Mouse (Mus musculus): ENCODE data around the gene Pts.

Gene Pts

DNA sequence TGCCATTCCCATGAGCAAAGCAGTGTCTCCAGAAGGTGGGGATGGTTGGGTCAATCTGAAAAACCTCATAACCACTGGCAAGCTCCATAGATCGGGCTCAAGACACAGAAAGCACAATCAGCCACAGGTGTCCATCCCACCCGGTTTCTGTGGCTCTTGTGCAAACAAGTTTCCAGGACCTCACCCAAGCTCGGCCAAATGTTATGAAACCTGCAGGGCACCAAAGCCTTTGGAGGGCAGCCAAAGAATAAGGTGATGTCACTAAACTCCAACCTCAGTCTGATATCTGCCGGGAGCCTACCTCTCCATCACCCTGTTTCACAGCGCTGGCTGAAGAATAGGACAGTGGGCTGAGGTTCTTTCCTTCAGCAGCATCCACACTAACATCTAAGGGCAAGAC lies 7.4 kb upstream of the Pts start:
- in situ Hi-C loops (cut with MboI; ENCODE audit: unreplicated experiment in 2 of 2), result loop anchor here in 1 of 2 experiments (25.0 kb wide), 1 partner anchor 1049 kb away; the partner anchor contains the start of gene Ttc12

DNA sequence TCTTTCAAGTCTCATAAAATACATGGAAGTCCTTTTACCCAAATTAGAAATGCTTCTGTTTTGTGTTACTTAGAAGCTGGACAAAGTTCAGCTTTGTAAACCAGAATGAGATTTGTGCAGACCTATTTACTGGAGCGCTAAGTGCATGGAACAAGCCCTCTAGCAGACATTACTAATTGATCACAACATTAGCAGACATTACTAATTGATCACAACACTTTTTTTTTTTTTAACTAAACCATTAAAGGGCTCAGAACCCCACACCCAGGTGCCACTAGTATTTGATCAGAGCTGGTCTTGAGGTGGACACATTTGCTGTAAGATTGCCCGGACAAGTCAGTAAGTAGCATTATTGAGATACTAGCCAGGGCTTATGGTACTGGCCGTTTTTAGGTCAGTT lies 5.3 kb upstream of the Pts start:
- in situ Hi-C loops (cut with MboI; ENCODE audit: unreplicated experiment in 2 of 2), result loop anchor here in 1 of 2 experiments (25.0 kb wide), 1 partner anchor 1046 kb away; the partner anchor contains the start of gene Ttc12

DNA sequence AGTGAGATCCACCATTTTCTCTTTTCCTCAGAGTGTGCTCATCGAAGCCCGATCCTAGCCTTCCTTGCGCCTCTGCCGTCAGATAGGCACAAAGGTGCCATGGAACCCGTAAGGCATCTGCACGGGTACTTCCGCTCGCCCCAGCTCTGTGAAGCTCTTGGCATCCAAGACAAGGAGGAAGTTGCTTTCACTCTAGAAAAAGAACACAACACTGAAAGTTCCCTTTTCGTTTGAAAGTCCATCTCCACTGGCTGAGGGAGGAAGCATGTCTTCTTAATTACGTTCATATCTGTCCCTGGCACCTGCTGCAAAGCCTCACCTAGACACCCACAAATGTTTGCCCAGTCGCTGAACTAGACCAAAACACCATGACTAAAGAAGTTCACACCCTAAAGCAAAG lies 4.8 kb upstream of the Pts start:
- in situ Hi-C loops (cut with MboI; ENCODE audit: unreplicated experiment in 2 of 2), result loop anchor here in 1 of 2 experiments (25.0 kb wide), 1 partner anchor 1046 kb away; the partner anchor contains the start of gene Ttc12

DNA sequence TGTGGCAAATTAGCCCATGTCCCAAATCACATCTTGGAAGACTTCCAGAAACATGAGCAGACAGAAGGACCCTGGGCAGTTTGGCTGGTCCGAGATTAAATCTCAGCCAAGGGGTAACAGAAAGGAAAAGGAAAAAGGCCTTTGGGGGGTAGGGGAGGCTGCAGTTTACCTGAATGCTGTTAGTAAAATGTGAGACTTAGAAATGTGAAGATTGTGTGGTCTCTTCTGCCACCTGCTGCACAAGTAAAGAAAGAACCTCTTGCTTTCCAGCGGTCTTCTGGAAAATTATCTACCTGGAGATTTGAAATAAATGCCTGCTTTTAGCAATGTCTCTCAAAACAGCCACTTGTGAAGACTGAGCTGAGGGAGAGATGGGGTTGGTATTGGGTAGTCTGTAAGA lies 2.4 kb upstream of the Pts start:
- in situ Hi-C loops (cut with MboI; ENCODE audit: unreplicated experiment in 2 of 2), result loop anchor here in 1 of 2 experiments (25.0 kb wide), 1 partner anchor 1044 kb away; the partner anchor contains the start of gene Ttc12

DNA sequence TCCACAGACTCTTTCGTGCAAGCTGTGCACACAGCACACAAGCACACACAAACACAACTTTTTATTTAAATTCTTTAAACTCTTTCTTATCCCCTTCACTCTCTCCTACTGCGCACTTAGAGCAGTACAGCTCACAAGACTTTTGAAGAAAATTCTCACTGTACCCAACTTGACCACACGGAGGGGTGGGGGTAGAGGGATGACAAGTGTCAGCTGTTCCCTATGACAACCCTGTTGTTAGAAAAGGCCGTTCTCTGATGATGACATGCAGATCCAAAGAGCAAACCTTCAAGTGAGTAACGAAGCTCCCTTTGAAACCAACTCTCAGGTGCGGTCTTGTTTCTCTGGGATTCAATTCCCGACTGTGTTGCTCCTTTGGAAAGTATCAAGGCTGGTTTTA lies 664 bp downstream of the Pts start:
- in situ Hi-C loops (cut with MboI; ENCODE audit: unreplicated experiment in 2 of 2), result loop anchor here (5.0 to 25.0 kb wide), 3 partner anchors 69 to 1041 kb away; partner anchors contain the start of genes Fdxacb1 (in 1 of the 2) and Ttc12 (in 1 of the 2)

DNA sequence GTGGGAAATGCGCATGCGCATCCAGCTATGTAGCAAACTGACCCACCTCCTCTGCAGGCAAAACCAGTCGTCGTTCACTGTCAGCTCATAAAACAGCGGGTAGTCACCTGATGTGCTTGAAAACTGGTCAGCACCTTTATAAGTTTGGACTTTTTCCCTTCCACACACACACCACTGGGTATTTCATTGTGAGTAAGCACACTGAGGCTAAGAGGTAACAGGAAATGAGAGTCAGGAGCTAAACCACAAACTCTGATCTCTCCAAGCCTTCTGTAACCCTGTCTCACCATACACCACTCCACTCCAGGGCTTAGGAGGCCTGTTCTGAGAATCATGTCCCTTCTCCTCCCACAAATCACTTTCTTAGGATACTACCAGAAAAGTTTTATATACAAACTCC lies 2.9 kb downstream of the Pts start:
- in situ Hi-C loops (cut with MboI; ENCODE audit: unreplicated experiment in 2 of 2), result loop anchor here (5.0 to 25.0 kb wide), 3 partner anchors 72 to 1038 kb away; partner anchors contain the start of genes Fdxacb1 (in 1 of the 2) and Ttc12 (in 1 of the 2)

DNA sequence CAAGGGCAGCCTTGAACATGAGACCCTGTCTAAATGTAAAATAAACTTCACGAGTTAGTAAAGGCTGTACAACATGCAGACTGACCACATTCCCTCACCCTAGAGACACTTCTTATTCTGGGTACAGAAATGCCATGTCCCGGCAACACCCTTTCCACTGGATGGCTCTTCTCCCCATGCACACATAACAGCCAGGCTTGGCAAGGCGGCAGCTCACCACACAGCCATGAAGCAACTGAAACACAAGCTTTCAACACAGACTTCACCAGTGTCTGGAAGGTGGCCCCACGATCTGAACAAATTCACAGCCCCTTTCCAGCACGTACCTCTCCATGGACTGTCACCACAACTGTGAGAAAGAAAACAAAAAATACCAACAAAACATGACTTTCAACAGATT lies 3.6 kb downstream of the Pts start:
- in situ Hi-C loops (cut with MboI; ENCODE audit: unreplicated experiment in 2 of 2), result loop anchor here (5.0 to 25.0 kb wide), 8 partner anchors 67 to 1038 kb away; partner anchors contain the start of genes Fdxacb1 (in 1 of the 2) and Ttc12 (in 1 of the 2)

DNA sequence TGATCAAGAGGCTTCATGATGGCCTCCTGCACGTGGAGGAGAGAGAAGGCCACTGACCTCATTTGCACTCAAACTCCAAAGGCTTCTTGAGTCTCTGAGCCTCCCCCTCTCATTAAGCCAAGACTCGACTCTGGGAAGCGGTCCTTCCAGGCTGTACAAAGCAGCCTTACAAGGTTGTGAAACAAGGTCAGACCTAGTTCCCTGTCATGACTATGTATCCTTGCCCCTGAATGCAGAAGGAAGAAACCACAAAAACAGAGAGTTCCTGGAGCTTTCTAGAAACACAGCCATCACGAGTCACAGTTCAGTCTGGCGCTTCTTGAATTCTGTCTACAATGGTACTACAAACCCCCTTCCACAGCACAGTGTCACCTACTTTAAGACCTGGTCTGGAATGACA lies 6.0 kb downstream of the Pts start:
- in situ Hi-C loops (cut with MboI; ENCODE audit: unreplicated experiment in 2 of 2), result loop anchor here (5.0 to 10.0 kb wide), 6 partner anchors 65 to 490 kb away; partner anchors contain the start of gene Fdxacb1 (in 1 of the 2)

DNA sequence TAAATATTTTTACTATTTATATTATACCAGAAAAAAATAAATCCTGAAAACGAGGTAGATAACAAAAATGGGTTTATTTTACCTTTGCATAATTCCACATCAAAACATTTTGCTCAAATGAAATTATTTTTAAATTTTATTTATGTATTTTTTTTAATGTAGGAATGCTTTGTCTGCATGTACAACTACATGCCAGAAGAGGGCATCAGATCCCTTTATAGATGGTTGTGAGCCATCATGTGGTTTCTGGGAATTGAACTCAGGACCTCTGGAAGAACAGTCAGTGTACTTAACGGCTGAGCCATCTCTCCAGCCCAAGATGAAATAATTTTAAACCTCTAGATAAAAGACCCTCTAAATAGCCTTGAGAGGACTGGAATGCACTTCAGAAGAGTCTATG lies 7.0 kb downstream of the Pts start:
- in situ Hi-C loops (cut with MboI; ENCODE audit: unreplicated experiment in 2 of 2), result loop anchor here (5.0 to 10.0 kb wide), 6 partner anchors 64 to 491 kb away; partner anchors contain the start of gene Fdxacb1 (in 1 of the 2)

DNA sequence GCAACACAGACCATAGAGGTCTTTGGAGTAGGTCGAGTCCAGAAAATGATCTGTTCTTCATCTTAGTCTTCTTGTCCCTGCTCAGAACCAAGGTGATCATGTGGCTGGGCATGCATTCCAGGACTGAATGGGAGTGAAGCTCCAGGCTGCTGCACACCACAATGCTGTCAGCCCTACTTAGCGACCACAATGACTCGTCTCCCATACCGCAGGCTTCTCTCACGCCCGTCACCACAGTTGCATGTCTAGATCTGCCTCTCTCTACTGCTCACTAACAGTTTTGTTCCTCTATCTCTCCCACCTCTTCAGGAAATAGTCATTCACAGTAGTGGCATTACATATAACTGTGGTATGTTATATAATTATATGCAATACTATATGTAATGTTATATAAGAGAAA lies 7.8 kb downstream of the Pts start:
- in situ Hi-C loops (cut with MboI; ENCODE audit: unreplicated experiment in 2 of 2), result loop anchor here (5.0 to 10.0 kb wide), 6 partner anchors 63 to 492 kb away; partner anchors contain the start of gene Fdxacb1 (in 1 of the 2)

DNA sequence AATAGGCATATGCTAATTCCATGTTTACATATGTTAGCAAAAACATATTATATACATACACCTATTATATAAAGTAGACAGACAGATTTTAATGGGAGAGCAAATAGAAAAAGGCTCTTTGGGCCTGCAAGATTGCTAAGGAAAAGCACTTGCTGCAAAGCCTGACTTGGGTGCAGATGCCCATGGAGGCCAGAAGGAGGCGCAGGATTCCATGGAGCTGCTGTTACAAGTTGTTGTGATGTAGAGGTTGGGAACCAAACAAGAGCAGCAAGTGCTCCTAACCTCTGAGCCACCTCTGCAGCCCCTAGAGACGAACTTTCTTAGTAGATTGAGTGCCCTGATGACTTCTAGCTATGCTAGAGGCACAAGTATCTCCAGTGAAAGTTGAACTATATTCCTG lies 9.7 kb downstream of the Pts start:
- in situ Hi-C loops (cut with MboI; ENCODE audit: unreplicated experiment in 2 of 2), result loop anchor here in 1 of 2 experiments (10.0 kb wide), 1 partner anchor 54 kb away; no protein-coding TSS in a partner anchor

DNA sequence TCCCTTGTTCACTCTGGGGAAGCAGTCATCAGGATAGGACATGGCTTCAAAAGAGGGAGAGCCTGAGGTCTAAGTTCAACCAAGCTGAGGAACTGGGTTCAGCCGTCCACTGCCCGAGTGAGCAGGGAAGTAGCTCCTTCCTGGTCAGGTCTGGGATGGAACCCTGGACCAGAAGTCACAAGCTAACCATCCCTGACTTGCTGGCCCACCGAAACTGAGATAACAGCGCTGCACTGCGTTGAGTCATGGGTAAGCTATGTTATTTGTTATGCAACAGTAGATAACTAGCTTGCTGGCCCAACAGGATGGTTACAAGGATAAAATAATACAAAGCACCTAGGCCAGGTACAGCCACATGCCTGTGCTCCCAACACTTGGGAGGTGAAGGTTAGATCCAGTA lies 13.1 kb downstream of the Pts start:
- in situ Hi-C loops (cut with MboI; ENCODE audit: unreplicated experiment in 2 of 2), result loop anchor here in 1 of 2 experiments (10.0 kb wide), 1 partner anchor 51 kb away; no protein-coding TSS in a partner anchor

DNA sequence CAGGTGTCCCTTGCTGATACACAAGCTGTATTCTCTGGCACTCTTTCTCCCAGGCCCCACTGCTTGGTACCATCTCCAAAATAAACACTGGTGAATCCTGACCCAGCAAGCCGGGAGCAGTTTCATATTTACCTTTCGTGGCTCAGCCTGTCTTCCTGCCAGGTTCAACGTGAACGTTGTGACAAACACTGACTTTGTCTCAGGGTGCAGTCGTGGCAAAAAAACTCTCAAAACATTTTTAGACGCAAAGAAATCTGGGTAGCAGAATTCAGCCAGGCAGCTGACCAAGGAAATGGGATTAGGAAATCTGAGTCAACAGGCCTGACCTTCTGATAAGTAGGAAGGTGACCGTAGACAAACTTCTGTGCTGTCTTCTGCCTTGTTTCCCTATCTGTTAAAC lies 21.0 kb downstream of the Pts start:
- in situ Hi-C loops (cut with MboI; ENCODE audit: unreplicated experiment in 2 of 2), result no loop called here

DNA sequence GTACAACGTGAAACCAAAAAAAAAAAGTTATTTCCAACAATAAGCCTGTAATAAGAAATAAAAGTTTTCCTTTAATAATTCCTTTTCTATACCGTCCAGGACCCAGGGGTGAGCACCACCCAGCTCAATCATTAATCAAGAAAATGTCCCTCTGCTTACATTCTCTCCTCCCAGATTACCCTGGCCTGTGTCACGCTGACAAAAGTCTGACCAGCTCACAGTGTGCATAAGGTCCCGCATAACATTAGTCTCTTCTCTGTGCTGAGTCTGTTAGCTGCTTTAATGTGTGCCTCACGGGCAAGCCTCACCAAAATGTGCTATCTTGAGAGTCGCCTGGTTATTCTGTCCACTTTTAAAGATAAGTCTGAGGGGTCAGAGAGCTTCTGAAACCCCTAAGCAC lies 23.1 kb downstream of the Pts start:
- in situ Hi-C loops (cut with MboI; ENCODE audit: unreplicated experiment in 2 of 2), result no loop called here

DNA sequence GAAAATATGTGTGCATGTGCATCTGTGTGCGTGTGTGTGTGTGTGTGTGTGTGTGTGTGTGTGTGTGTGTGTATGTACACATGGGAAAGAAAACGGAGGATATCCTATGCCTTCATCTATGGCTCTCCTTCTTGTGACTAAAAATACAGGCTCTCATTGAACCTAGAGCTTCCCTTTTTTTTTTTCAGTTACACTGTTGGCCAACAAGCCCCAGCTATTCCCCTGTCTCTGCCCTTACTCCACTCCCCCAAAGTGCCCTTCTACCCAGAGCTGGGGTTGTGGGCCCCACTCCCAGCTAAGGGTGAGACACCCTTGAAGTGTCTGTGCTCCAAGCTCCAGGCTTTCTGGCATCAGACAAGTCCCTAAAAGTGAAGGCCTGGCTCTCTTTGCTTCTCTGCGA lies 25.6 kb downstream of the Pts start:
- in situ Hi-C loops (cut with MboI; ENCODE audit: unreplicated experiment in 2 of 2), result no loop called here

DNA sequence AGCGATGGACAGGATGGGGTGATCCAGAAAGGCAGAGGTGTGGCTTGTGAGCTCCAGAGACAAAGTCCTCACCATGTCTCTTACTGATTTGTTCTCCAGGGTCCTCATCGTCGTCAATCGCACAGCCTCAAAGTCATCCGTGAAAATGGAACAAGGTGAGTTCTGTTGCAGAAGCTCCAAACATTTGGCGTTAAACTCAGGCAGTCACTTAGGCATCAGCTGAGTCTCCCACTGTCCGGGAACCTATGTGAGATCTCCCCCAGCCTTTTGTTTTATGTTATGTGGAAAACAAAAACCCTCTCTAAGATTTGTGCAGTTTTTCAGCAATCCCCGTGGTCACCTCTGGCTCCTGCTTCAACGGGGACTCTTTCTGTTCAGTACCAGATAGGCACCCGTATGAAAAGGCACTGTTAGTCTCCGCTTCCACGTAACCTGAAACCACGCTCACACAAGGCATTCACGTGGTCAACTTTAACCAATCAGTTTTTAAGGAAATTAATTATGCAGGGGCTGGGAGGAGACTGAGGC lies 27.5 kb downstream of the Pts start:
- in situ Hi-C loops (cut with MboI; ENCODE audit: unreplicated experiment in 2 of 2), result no loop called here

DNA sequence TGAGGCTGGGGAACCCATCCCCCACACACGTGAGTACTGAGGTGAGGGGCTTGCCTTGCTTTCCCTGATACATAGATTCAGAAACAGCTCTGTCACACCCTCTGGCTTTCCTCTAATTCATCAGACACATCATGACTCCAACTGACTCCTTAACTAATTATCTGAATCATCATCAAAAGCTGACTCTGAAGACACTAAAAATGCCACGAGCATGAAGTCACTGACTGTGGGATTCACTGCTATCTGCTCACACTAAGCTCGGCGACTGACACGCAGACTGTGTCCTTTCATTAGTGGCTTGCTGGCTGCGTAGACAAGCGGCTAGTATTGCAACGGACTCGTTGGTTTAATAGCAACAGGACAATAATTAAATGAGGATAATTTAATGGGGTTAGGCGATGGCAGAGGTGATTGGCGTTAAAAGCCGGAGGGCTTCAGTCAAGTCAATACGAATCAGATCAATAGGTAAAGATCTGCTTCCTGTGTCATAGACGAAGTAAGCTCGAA lies 28.0 kb downstream of the Pts start:
- in situ Hi-C loops (cut with MboI; ENCODE audit: unreplicated experiment in 2 of 2), result no loop called here

DNA sequence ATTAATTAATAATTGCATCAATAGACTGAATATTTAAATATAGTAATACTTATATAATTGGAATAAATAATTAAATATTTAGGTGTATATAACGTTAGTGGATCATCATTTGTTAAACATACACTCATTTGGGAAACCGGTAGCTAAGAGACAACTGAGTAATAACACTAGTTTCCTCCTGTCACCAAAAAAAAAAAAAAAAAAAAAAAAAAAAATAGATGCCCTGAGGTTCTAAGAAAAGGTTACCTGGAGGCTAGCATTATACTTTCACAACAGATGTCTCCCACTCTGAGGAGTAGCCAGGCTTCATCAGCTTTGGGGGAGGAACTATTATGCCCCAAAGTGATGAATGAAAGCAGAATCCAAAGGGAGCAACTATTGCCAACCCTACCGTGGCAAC lies 28.7 kb downstream of the Pts start:
- in situ Hi-C loops (cut with MboI; ENCODE audit: unreplicated experiment in 2 of 2), result no loop called here

DNA sequence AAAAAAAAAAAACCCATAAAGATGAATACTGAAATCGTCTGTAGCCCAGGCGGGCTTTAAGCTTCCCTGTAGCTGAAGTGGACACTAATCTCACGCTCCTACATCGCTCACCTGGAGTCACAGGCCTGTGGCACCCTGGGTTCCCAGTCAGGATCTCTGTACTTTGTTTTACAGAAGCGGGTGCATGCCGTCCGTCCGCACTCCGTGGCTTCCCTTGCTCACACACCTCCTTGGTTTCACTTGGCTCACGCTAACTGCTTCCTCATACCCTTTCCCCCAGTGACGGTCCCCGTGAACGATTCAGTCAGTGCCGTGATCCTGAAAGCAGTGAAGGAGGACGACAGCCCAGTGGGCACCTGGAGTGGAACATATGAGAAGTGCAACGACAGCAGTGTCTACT lies 29.7 kb downstream of the Pts start:
- in situ Hi-C loops (cut with MboI; ENCODE audit: unreplicated experiment in 2 of 2), result no loop called here

DNA sequence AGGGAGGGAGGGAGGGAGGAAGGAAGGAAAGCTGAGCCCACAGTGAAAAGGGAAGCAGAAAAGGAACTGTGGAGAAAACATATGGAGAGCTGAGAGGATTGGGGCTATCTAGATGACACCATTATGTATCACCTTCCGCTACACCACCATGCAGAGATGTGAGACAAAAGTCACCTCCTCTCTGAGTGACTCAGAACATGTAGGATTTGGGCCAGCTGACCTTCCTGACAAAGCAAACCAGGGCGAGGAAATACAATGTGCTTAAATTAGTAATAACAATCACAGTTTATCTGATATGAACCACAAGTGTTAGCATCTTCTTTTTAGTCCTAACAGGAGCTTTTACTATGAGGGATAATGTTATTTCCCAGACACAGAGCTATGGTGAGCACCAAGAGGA lies 31.0 kb downstream of the Pts start:
- in situ Hi-C loops (cut with MboI; ENCODE audit: unreplicated experiment in 2 of 2), result no loop called here

DNA sequence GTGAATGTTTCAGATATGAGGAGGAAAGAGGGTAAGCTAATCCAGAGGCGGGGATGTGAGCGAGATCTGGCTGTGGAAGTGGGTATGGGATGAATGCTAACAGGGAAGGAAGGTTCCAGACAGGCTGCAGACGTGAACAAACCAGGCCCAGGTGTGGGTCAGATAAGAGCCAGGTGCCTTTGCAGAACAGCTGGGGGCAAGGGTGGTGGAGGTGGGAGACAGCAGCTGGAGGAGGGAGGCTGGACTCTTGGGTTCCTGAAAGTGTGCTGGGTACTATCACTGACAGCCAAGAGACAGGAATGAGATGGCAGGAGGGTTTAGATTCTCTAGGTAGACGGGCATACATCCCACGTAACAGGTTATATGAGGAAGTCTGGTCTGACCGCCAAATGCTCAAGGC lies 31.4 kb downstream of the Pts start:
- in situ Hi-C loops (cut with MboI; ENCODE audit: unreplicated experiment in 2 of 2), result no loop called here

DNA sequence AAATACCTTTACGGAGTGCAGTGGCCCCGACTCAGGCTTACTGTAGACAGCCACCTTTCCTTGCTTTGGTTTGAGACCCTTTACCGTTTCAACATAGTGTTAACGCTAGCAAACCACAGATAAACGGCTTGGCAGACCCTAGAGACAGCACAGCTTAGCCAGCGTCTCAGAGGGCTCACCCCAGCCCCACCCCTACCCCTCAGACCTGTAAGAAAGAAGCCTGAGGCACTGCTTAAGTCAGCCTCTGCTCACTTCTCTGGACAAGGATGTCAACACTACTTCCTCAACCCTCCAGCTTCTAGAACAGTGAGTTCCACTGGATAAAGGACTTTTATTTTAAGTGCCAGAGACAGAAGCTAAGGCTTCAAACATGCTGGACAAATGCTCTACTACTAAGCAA lies 32.0 kb downstream of the Pts start:
- in situ Hi-C loops (cut with MboI; ENCODE audit: unreplicated experiment in 2 of 2), result no loop called here
